Mouse (Mus musculus) ovary, postnatal 10 days (tissue): ENCODE results near the gene Baiap2.

Experiments
- DNase-seq: peaks from one replicate; pipeline ENCODE4 v3.0.0; 2022; ENCODE audit warnings: low spot score

Baiap2 gene

GRCm38 (mm10) chr11:119920668-119921067 is 21.9 kb upstream of the Baiap2 start:
- DNase-seq = no peak

- DNase-seq = no peak
Observed at GRCm38 (mm10) chr11:119925176-119925575, 17.4 kb upstream of the Baiap2 start.

GRCm38 (mm10) chr11:119926762-119927161 is 15.8 kb upstream of the Baiap2 start:
- no peak for DNase-seq

GRCm38 (mm10) chr11:119928023-119928681 is 14.4 kb upstream of the Baiap2 start:
- no peak for DNase-seq

GRCm38 (mm10) chr11:119929603-119930265 is 12.8 kb upstream of the Baiap2 start:
- no peak for DNase-seq

- DNase-seq = no peak
Observed at GRCm38 (mm10) chr11:119931809-119932208, 10.8 kb upstream of the Baiap2 start.

- DNase-seq = no peak
Observed at GRCm38 (mm10) chr11:119933142-119933541, 9.4 kb upstream of the Baiap2 start.

GRCm38 (mm10) chr11:119933819-119934583 is 8.6 kb upstream of the Baiap2 start:
- DNase-seq = no peak

GRCm38 (mm10) chr11:119934773-119935172 is 7.8 kb upstream of the Baiap2 start:
- DNase-seq = no peak

GRCm38 (mm10) chr11:119935457-119935856 is 7.1 kb upstream of the Baiap2 start:
- no peak for DNase-seq

- DNase-seq = no peak
Observed at GRCm38 (mm10) chr11:119936456-119936855, 6.1 kb upstream of the Baiap2 start.

GRCm38 (mm10) chr11:119937216-119937615 is 5.3 kb upstream of the Baiap2 start:
- DNase-seq = no peak

GRCm38 (mm10) chr11:119937772-119938502 is 4.6 kb upstream of the Baiap2 start:
- DNase-seq = no peak

- no peak for DNase-seq
Observed at GRCm38 (mm10) chr11:119939073-119939710, 3.4 kb upstream of the Baiap2 start.

- no peak for DNase-seq
Observed at GRCm38 (mm10) chr11:119939711-119940106, 2.9 kb upstream of the Baiap2 start.

- no peak for DNase-seq
Observed at GRCm38 (mm10) chr11:119940142-119940541, 2.4 kb upstream of the Baiap2 start.

GRCm38 (mm10) chr11:119941794-119942193 is 769 bp upstream of the Baiap2 start:
- no peak for DNase-seq

GRCm38 (mm10) chr11:119942201-119942726 is 299 bp upstream of the Baiap2 start:
- no peak for DNase-seq

GRCm38 (mm10) chr11:119943428-119943988 is 945 bp downstream of the Baiap2 start:
- no peak for DNase-seq

GRCm38 (mm10) chr11:119945343-119945742 is 2.8 kb downstream of the Baiap2 start:
- no peak for DNase-seq

- DNase-seq = no peak
Observed at GRCm38 (mm10) chr11:119947426-119947825, 4.9 kb downstream of the Baiap2 start.
